Mouse (Mus musculus) cerebellum, adult 2 months (tissue): ENCODE measurements around the gene Abca1.

ENCODE experiments used
- CTCF ChIP-seq: fragments of 200-500 bp; IDR thresholded peaks from 2 replicates; pipeline ENCODE4 v1.5.1; 2011; ENCODE audit warnings: low read depth, mild to moderate bottlenecking, control low read depth, low read length, moderate library complexity, borderline replicate concordance; ENCODE audit not compliant: insufficient read depth
- POLR2A ChIP-seq: fragments of 200-500 bp; IDR thresholded peaks from 2 replicates; pipeline ENCODE4 v1.6.1; 2011; ENCODE audit warnings: low read length, control low read depth, borderline replicate concordance; ENCODE audit not compliant: insufficient read depth

- TF ChIP-seq POLR2A (no peak), CTCF (no peak)
These were observed 113.9 kb downstream of the Abca1 start for GRCm38 (mm10) chr4:53045807-53046206.
